Mouse (Mus musculus) yolk sac, embryonic 10.5 days (tissue): ENCODE measurements around the gene Klhl8.

Source experiments
- DNase-seq: peaks from one replicate; pipeline ENCODE4 v3.0.0-alpha.2; 2017; ENCODE audit warnings: low spot score

Klhl8 gene

GRCm38 (mm10) chr5:103813997-103814542, 97.0 kb downstream of the Klhl8 start:
- no peak for DNase-seq

DNA sequence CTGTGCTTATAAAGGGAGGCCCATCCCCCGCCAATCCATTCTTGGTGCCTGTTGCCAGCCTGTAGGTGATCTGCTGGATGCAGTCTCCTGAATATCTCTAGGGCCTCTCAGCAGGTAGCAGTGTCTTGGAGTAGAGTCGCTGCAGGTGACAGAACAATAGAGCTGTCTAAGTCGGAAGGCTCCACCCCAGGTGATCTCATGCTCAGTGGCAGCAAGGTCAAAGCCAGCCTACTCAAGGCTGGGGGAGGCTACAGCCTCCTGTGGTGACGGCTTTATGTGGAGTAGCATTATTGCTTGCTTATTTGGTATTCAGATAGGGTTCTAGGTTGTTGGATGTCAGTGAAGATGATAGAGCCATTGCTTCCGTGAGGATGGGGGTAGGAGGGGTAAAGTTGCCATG, 97.8 kb downstream of the Klhl8 start:
- no peak for DNase-seq
